Mouse (Mus musculus) ZHBTc4 (cell line): ENCODE data around the gene Donson.
A peak's percentile ranks its signal among the peaks of the same experiment; 100 is the strongest.

Source experiments
- DNase-seq: peaks from one replicate; pipeline ENCODE4 v3.0.0-alpha.2; 2011; ENCODE audit warnings: low read depth, low spot score

Donson gene

GRCm38 (mm10) chr16:91688619-91689334, at the start of gene Donson:
Gene Donson, minus strand, starts transcription at chr16:91688770.
- DNase-seq, result peak; percentile 96

GRCm38 (mm10) chr16:91736046-91736816, 47.7 kb upstream of the Donson start:
- DNase-seq, result peak; percentile 64

- DNase-seq, result no peak
These were observed 46.2 kb upstream of the Donson start for GRCm38 (mm10) chr16:91734771-91735170.

DNA sequence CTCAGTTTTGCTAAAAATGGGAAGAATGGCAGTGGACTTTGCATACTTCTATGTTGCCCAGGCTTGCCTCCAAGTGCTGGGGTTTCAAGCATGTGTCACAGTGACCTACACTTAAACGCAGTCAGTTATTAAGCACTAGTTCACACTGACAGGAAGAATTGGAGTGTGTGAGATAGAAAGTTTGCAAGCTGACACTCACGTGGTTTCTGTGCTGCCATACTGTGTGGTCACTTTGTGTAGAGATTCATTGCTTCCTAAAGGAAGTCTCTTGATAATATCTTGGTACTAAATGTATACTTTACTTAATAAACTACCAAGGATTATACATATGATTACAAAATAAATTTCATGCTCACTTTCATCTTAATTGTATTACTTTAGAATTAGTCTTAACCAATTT, 44.2 kb upstream of the Donson start:
- no peak for DNase-seq

- no peak for DNase-seq
These were observed 41.9 kb upstream of the Donson start for GRCm38 (mm10) chr16:91730446-91730845.

- DNase-seq, result peak; percentile 65
These were observed 41.4 kb upstream of the Donson start for GRCm38 (mm10) chr16:91729821-91730441.

- peak; percentile 99 for DNase-seq
These were observed 40.5 kb upstream of the Donson start, which contains the start of gene Itsn1 for GRCm38 (mm10) chr16:91729066-91729482. Gene Itsn1, plus strand, starts transcription at chr16:91729281.

DNA sequence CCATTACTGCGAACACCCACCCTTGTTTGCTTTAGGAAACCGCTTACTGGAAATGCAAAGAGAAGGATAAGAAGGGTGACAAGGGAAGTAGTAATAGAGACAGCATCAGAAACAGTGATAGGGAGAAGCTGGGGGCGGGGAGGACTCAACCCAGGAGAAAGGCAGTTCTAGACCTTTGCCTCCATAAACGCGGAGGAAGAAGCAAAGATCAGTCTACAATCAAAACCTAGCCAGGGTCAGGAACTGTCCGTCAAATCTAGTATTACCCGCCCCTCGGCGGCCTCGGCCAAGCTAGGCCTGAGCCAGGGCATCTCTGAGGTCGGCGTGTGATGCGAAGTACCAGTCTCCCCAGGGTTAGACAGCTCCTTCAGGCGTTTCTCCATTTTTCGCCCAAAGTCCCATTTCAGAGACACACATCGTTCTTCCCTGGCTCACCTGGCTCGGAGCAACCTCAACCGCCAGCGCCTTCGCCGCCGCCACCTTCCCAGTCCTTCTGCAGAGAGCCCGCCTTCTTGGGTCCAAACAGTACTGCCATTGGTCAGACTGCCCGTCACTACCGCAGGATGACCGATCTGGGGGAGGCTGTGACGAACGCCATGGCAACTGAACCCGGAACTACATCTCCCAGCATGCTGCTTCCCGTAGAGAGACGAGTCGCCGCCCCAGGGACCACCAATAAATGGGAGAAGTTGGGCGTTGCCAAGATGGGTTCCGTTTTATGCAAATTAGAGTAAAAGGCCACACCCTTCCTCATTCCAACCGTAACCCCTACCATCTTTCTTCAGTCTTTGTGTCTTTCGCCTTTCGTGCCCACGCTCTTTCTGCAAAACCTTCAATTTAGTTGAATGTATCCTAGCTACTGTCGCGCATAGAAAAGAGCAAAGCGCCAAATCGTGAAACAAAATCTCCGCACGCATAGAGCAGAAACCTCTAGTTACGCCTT, 39.8 kb upstream of the Donson start, which contains the start of gene Cryzl1:
Gene Cryzl1, minus strand, starts transcription at position 853 of the 943 bp plus-strand sequence.
- peak; percentile 99 for DNase-seq

DNA sequence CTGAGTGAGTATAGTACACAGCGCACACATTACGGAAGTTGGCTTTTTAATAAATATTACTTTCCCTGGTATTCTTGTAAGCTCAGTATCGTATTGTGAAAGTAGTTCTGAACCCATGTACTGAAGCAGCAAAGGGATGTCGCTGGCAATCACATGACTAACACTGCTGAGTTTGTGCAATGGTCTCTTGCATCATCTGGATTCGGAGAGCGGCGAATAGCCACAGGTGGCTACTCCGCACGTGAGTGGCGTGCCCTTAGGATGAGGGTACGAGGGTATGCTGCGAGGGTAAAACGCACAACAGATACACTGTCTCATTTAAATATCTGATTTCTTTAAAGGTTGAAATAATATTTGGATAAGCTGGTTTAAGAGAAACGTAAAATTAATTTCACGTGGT, 38.9 kb upstream of the Donson start:
- DNase-seq, result peak; percentile 38

GRCm38 (mm10) chr16:91724247-91724646, 35.7 kb upstream of the Donson start:
- peak; percentile 88 for DNase-seq

GRCm38 (mm10) chr16:91717399-91717798, 28.8 kb upstream of the Donson start:
- no peak for DNase-seq

DNA sequence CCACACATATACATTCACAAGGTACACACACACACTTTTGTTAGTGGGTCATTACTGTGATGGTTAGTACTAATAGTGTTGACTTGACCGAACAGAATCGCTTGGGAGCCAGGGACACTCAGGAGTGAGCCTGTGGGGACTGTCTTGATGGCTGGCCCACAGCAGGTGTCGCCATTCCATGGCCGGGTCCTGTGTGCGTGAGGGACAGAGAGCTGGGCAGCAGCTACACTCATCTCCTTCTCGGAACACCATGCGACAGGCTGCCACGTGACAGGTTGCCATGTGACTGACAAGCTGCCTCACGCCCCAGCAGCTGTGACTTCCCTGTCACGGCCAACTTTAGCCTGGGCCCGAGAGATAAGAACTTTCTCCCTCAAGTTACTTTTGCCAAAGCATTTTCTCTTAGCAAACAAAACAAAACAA, 28.4 kb upstream of the Donson start:
- no peak for DNase-seq

DNA sequence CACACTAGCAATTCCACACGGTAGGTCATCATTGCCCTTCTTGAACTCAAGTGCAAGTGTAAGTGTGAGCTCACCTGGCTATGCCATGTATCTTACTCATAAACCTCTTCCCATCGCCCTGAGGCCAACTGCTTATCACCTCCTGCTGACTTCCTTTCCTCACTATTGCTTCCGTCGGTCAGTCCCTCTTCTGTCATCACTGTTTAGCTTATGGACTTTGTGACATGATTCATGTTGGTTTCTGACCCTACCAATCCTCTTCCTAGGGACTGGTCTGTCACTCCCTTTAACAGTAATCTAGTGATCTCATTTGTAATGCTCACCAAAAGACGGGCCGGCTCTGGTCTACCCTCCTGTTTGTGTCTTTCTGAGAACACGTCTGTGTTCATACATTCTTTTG, 21.7 kb upstream of the Donson start:
- no peak for DNase-seq

DNA sequence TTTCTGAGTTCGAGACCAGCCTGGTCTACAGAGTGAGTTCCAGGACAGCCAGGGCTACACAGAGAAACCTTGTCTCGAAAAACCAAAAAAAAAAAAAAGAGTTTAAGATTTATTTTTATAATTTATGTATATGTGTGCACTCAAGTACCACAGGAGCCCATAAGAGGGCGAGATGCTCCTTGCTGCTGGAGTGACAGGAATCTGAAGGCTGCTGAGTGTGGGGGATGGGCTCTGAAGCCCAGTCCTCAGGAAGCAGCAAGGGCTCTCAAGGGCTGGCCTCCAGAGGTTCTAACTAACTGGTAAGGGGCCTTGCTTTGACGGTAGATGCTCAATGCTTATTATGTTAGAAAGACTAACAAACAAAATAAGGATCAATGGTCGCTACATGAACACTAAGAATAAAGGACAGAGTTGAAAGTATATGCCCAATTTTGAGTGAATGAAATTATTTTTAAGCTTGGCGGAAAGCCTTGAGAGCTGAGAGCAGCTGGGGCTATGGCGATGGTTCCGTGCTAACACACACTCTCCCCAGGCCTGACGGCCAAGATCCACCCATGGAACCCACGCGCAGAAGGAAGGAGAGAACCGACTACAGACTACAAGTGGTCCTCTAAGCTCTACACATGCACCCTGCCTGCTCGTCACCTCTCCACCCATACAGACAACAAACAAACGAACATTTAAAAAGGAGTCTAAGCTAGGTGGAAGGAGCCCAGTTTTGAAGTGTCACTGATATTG, 16.2 kb upstream of the Donson start:
- DNase-seq, result no peak

- no peak for DNase-seq
These were observed 14.2 kb upstream of the Donson start for GRCm38 (mm10) chr16:91702771-91703188.

DNA sequence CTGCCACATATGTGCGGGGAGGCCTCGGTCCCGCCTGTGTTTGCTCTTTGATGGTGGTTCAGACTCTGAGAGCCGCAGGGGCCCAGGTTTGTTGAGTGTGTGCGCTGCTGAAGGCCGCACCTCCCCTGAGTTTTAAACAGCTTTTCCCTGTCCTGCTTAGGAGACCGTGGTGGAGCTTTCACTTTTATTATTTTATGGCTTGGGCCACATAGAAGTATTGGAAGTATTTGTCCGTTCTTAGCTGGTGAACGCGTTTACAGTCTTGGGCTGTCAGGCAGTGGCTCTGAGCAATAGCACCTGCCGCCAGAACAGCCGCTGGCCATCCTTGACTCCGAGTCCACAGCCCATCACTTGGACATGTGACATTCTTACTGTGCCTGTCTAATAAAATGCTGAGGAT, 13.3 kb upstream of the Donson start:
- no peak for DNase-seq

GRCm38 (mm10) chr16:91698995-91699394, 10.4 kb upstream of the Donson start:
- no peak for DNase-seq

DNA sequence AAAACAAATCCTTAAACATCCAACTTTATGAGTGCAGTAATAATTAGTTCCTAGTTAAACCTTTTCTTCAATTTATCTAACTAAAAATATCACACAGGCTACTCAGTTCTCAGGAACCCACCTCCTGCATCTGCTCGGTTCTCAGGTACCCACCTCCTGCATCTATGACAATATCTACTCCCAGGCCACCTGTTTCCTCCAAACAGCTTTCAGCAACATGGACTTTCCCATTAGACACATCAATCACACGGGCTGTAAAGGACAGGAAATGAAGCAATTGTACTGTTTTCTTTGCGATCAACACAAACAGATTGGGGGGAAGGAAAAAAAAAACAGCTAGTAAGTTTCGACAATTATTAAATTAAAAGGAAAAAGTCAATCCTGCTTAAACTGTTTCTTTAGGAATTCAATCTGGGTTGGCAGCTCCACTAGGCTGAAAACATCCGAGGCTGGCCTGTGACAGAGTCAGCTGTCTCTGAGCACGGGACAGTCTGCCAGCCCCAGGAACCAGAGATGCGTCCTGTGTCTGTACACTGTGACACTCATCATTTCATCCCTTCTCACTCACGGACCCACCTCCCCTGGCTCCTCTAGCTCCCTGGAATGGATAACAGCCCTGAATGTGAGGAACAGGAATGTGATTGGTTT, 6.7 kb upstream of the Donson start:
- no peak for DNase-seq

DNA sequence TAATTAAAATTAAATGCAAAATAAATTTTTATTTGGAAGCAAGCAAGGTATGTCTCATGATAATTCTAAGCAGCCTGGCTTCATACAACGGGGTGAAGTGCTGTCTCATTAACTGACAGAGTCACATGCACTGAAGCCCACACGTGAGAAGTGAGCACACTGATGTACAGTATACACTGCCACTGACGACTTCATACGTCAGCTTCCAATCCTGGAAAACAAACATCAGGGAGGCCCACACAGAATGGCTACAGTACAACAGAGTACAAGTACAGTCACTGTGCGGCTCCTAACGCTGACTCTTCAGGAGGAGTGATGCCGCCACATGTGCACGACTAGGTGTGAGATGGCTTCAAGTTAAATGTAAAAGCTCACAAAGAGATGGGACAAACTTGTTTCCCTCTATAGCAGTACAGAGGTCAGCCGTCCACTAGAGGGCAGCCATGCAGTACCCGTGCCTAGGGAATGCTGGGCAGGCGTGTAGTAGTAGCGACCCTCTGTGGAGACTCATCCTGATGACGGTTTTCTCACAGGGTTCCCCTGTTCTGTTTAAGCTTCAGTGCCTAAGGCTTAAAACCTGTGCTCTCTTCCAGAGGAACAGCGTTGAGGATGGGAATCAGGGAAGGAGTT, 6.0 kb upstream of the Donson start:
- DNase-seq, result peak; percentile 86
